Mouse (Mus musculus): ENCODE measurements around the gene Cnnm4.

The Cnnm4 gene

DNA sequence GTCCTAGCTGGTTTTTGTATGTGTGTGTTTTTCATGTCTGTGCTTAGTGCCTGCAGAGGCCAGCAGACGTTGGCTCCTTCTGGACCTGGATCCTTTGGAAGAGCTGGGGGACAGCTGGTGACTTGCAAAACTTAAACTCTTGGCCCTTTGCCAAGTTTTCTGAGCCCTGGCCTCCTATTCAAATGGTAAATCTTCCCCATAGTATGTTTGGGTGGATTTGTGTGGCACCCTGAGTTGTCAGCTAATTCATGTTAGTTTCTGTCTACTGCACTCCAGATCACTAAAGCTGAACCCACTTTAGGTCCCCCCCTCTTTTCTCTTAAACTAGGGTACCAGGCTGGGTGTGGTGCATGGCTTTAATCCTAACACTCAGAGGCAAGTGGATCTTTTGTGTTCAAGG is 56.9 kb downstream of the Cnnm4 start:
- Histone ChIP-seq H3K27me3 (ENCODE audit: insufficient read depth, low read length) (no peaks in the 10 kb centered on the region), H3K4me1 (replicated peaks; ENCODE audit: low read depth, low read length) (peaks cover 68% of the 10 kb centered on the region)
- TF ChIP-seq NANOG (IDR thresholded peaks at IDR 0.05; ENCODE audit: borderline replicate concordance, low read length) = no peak
- no peak for TF ChIP-seq POU5F1 (IDR thresholded peaks at IDR 0.05; ENCODE audit: borderline replicate concordance, low read length)
- no peak for TF ChIP-seq CTCF (conservative IDR thresholded peaks at IDR 0.05; ENCODE audit: low read length)

DNA sequence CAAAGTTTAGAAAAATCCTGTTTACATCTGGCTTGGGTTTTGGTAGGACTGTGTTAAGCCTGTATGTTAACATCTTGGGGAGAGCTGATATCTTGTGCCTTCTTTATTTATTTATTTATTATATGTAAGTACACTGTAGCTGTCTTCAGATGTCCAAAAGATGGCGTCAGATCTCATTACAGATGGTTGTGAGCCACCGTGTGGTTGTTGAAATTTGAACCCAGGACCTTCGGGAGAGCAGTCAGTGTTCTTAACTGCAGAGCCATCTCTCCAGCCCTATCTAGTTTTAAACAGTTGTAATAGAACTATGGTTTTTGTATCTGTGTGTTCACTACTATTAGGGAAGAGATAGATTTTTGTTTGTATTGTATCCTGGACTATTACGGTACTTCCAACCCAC is 57.9 kb downstream of the Cnnm4 start:
- H3K9me3 ChIP-seq (ENCODE audit: low read length) = no peaks in the 10 kb centered on the region
- no peaks in the 10 kb centered on the region for H3K27me3 ChIP-seq (ENCODE audit: insufficient read depth, low read length)
- H3K4me1 ChIP-seq (replicated peaks; ENCODE audit: low read depth, low read length) = peaks cover 77% of the 10 kb centered on the region
- no peak for TF ChIP-seq NANOG (IDR thresholded peaks at IDR 0.05; ENCODE audit: borderline replicate concordance, low read length)
- no peak for TF ChIP-seq CTCF (conservative IDR thresholded peaks at IDR 0.05; ENCODE audit: low read length)
- no peak for TF ChIP-seq POU5F1 (IDR thresholded peaks at IDR 0.05; ENCODE audit: borderline replicate concordance, low read length)
- no peak overlapping the region for H3K4me3 ChIP-seq (replicated peaks; ENCODE audit: low read length)
- peaks cover 41% of the 10 kb centered on the region for H3K36me3 ChIP-seq (ENCODE audit: insufficient read depth, low read length)

More for the DNA sequence above, 56.9 kb downstream of the Cnnm4 start:
- peaks cover 50% of the 10 kb centered on the region for H3K36me3 ChIP-seq (ENCODE audit: insufficient read depth, low read length)
- H3K4me3 ChIP-seq (replicated peaks; ENCODE audit: low read length) = no peak overlapping the region
- H3K9me3 ChIP-seq (ENCODE audit: low read length) = no peaks in the 10 kb centered on the region

DNA sequence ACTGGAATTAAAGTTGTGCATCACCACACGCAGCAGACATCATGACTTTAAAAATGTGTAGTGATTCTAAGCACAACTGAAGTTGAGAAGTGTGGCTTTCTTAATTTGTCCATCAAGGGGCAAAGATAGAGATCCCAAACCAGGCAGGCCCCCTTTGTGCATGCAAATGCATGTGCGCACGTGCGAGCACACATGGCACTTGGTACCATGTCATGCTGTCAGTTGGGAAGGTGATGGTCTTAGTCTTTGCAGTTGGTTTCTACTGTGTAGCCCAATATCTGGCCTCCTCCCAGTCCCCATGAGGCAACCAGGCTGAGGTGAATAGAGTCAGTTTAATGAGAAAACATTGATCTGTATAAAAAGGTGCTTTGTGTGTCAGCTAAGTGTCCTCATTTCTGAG is 58.5 kb downstream of the Cnnm4 start:
- Histone ChIP-seq H3K27me3 (ENCODE audit: insufficient read depth, low read length) (no peaks in the 10 kb centered on the region), H3K9me3 (ENCODE audit: low read length) (no peaks in the 10 kb centered on the region), H3K36me3 (ENCODE audit: insufficient read depth, low read length) (peaks cover 35% of the 10 kb centered on the region), H3K4me1 (replicated peaks; ENCODE audit: low read depth, low read length) (peaks cover 75% of the 10 kb centered on the region), H3K4me3 (replicated peaks; ENCODE audit: low read length) (no peak overlapping the region)
- TF ChIP-seq NANOG (IDR thresholded peaks at IDR 0.05; ENCODE audit: borderline replicate concordance, low read length) = no peak
- no peak for TF ChIP-seq CTCF (conservative IDR thresholded peaks at IDR 0.05; ENCODE audit: low read length)
- no peak for TF ChIP-seq POU5F1 (IDR thresholded peaks at IDR 0.05; ENCODE audit: borderline replicate concordance, low read length)

DNA sequence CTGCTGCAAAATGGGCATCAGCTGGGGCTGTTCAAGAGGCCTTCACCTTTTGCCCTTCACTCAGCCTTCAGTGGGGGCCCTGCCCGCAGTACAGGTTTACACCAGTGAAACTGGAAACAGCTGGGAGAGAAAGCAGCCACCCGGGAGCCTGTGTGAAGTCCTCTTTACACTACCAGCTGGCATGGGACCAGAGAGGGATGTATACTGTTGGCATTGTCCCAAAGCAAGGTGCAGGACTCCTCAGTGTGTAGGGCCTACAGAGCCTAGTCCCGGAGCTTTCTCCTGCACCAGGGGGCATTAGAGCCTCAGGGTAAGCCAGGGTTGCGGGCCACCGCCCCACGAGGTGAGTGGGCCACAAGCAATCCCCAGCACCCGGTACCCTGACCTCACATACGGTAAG is 59.1 kb downstream of the Cnnm4 start:
- Histone ChIP-seq H3K4me1 (replicated peaks; ENCODE audit: low read depth, low read length) (peaks cover 69% of the 10 kb centered on the region), H3K9me3 (ENCODE audit: low read length) (no peaks in the 10 kb centered on the region), H3K27me3 (ENCODE audit: insufficient read depth, low read length) (no peaks in the 10 kb centered on the region), H3K4me3 (replicated peaks; ENCODE audit: low read length) (no peak overlapping the region), H3K36me3 (ENCODE audit: insufficient read depth, low read length) (peaks cover 28% of the 10 kb centered on the region)
- TF ChIP-seq CTCF (conservative IDR thresholded peaks at IDR 0.05; ENCODE audit: low read length) (no peak), POU5F1 (IDR thresholded peaks at IDR 0.05; ENCODE audit: borderline replicate concordance, low read length) (no peak), NANOG (IDR thresholded peaks at IDR 0.05; ENCODE audit: borderline replicate concordance, low read length) (no peak)

DNA sequence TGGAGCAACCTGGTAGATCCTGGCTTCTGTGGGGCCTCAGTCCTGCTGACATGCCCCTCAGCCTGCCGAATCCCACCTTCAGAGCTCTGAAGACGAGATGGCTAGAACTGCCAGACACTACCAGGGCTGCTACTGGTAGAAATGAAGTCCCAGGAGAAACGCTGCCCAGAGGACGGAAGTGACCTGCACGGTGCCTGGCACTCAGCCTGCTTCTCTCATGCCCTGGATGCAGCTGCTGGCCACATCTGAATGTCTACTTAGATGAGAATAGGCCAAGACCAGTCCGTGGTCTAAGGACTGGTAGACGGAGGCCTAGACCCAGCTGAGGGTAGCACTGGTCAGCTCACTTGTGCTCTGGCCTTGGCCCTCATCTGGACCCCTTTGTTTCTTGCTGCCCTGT is 59.5 kb downstream of the Cnnm4 start:
- Histone ChIP-seq H3K27me3 (ENCODE audit: insufficient read depth, low read length) (no peaks in the 10 kb centered on the region), H3K4me3 (replicated peaks; ENCODE audit: low read length) (no peak overlapping the region), H3K9me3 (ENCODE audit: low read length) (no peaks in the 10 kb centered on the region), H3K4me1 (replicated peaks; ENCODE audit: low read depth, low read length) (peaks cover 64% of the 10 kb centered on the region), H3K36me3 (ENCODE audit: insufficient read depth, low read length) (peaks cover 24% of the 10 kb centered on the region)
- TF ChIP-seq NANOG (IDR thresholded peaks at IDR 0.05; ENCODE audit: borderline replicate concordance, low read length) = no peak
- no peak for TF ChIP-seq POU5F1 (IDR thresholded peaks at IDR 0.05; ENCODE audit: borderline replicate concordance, low read length)
- no peak for TF ChIP-seq CTCF (conservative IDR thresholded peaks at IDR 0.05; ENCODE audit: low read length)

DNA sequence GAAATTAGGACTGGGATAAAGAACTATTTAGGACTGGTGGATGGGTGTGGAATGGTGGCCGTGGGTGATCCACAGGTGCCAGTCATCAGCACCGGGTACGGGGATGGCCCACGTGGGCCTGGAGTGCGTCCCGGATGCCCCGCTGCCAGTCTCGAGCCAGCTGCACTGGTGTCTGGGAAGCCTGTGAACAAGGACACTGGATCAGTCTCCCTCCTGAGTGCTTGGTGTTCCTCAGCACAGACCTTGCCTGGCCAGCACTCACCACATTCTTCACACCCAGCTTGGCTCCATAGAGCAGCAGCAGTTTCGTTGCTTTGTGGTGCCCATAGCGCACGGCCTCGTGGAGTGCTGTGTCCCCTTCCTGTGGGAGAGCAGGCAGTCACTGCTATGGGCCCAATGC is 60.0 kb downstream of the Cnnm4 start:
- H3K9me3 ChIP-seq (ENCODE audit: low read length) = no peaks in the 10 kb centered on the region
- peaks cover 19% of the 10 kb centered on the region for H3K36me3 ChIP-seq (ENCODE audit: insufficient read depth, low read length)
- peaks cover 64% of the 10 kb centered on the region for H3K4me1 ChIP-seq (replicated peaks; ENCODE audit: low read depth, low read length)
- H3K4me3 ChIP-seq (replicated peaks; ENCODE audit: low read length) = peak overlapping the region; percentile 61
- H3K27me3 ChIP-seq (ENCODE audit: insufficient read depth, low read length) = no peaks in the 10 kb centered on the region
- TF ChIP-seq CTCF (conservative IDR thresholded peaks at IDR 0.05; ENCODE audit: low read length) (no peak), NANOG (IDR thresholded peaks at IDR 0.05; ENCODE audit: borderline replicate concordance, low read length) (no peak), POU5F1 (IDR thresholded peaks at IDR 0.05; ENCODE audit: borderline replicate concordance, low read length) (no peak)

DNA sequence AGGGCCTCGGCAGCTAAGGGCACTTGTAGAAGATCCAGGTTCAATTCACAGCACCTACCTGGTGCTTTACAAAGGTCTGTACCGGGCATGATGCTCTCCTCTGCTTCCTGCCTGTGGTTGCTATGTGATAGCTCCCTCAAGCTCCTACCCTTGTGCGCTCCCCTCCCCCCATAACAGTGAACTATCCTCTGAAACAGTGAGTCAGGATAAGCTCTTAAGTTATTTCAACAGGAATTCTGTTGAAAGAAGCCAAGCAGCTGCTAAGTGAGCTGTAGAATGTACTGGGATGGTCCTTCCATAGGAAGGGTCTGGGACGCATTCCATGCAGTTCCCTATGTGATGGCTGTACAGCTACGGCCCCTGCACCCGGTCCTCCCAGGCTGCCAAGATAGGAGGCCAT is 62.1 kb downstream of the Cnnm4 start:
- TF ChIP-seq POU5F1 (IDR thresholded peaks at IDR 0.05; ENCODE audit: borderline replicate concordance, low read length) = no peak
- no peak for TF ChIP-seq NANOG (IDR thresholded peaks at IDR 0.05; ENCODE audit: borderline replicate concordance, low read length)
- no peak for TF ChIP-seq CTCF (conservative IDR thresholded peaks at IDR 0.05; ENCODE audit: low read length)
- H3K9me3 ChIP-seq (ENCODE audit: low read length) = no peaks in the 10 kb centered on the region

DNA sequence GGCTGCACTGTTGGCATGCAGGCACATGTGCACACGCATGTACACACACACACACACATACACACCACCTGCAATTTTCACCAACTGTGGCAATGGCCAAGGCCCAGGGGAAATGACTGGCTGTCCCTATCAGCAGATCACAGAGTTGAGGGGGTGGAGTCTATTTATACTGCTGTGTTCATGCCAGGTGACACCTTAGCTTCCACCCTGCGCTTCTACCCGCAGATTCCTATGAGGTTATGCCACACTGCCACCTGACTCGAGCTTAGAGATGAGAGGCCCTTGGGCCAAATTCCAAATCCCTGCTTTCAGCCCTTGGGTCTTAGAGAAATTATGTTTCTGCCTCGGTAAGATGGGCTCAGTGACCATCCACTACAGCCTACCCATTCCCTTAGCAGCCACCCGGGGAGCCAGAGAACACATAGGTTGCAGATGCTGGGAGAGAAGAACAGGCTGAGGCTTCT is 63.2 kb downstream of the Cnnm4 start:
- H3K27me3 ChIP-seq (ENCODE audit: insufficient read depth, low read length) = no peaks in the 10 kb centered on the region
- no peaks in the 10 kb centered on the region for H3K9me3 ChIP-seq (ENCODE audit: low read length)
- H3K36me3 ChIP-seq (ENCODE audit: insufficient read depth, low read length) = peaks cover 27% of the 10 kb centered on the region
- no peak for TF ChIP-seq CTCF (conservative IDR thresholded peaks at IDR 0.05; ENCODE audit: low read length)
- TF ChIP-seq NANOG (IDR thresholded peaks at IDR 0.05; ENCODE audit: borderline replicate concordance, low read length) = no peak
- TF ChIP-seq POU5F1 (IDR thresholded peaks at IDR 0.05; ENCODE audit: borderline replicate concordance, low read length) = no peak
- H3K4me3 ChIP-seq (replicated peaks; ENCODE audit: low read length) = no peak overlapping the region
- H3K4me1 ChIP-seq (replicated peaks; ENCODE audit: low read depth, low read length) = peaks cover 41% of the 10 kb centered on the region

More for the DNA sequence above, 62.1 kb downstream of the Cnnm4 start:
- Histone ChIP-seq H3K27me3 (ENCODE audit: insufficient read depth, low read length) (no peaks in the 10 kb centered on the region), H3K4me3 (replicated peaks; ENCODE audit: low read length) (no peak overlapping the region), H3K36me3 (ENCODE audit: insufficient read depth, low read length) (peaks cover 18% of the 10 kb centered on the region), H3K4me1 (replicated peaks; ENCODE audit: low read depth, low read length) (peaks cover 45% of the 10 kb centered on the region)

Measured in E14TG2a.4 (cell line).